Mouse (Mus musculus) intestine, postnatal 0 days (tissue): ENCODE measurements around the gene Gm813. TPM values are rescaled to one million over a fixed set of nuclear protein-coding genes. Genes with fewer than 3 reads are reported as not detected.
A peak's percentile ranks its signal among the peaks of the same experiment; 100 is the strongest.

Source experiments
- ATAC-seq: fragments of 200-750 bp; cut with Nextera tagmentation; 2 replicates; pipeline ENCODE4 v1.8.0; 2017; ENCODE audit warnings: mild to moderate bottlenecking, moderate TSS enrichment, moderate library complexity
- H3K27ac ChIP-seq: fragments of 300-500 bp; sonication (generic); 2 replicates; pipeline ENCODE4 v1.5.1; 2014; ENCODE audit warnings: mild to moderate bottlenecking, low read depth, low read length, moderate library complexity
- H3K27me3 ChIP-seq: fragments of 300-500 bp; sonication (generic); replicated peaks from 2 replicates; pipeline ENCODE4 v1.6.1; 2014; ENCODE audit warnings: low read length, mixed read lengths; ENCODE audit not compliant: control insufficient read depth, insufficient read depth
- H3K36me3 ChIP-seq: fragments of 300-500 bp; sonication (generic); 2 replicates; pipeline ENCODE4 v1.6.1; 2014; ENCODE audit warnings: mild to moderate bottlenecking, moderate library complexity; ENCODE audit not compliant: control insufficient read depth, insufficient read depth
- H3K4me1 ChIP-seq: fragments of 300-500 bp; sonication (generic); replicated peaks from 2 replicates; pipeline ENCODE4 v1.6.1; 2014; ENCODE audit warnings: antibody characterized with exemption, low read length, mixed read lengths; ENCODE audit not compliant: control insufficient read depth, insufficient read depth
- H3K4me2 ChIP-seq: fragments of 300-500 bp; sonication (generic); replicated peaks from 2 replicates; pipeline ENCODE4 v1.6.1; 2014; ENCODE audit warnings: low read depth, mild to moderate bottlenecking, moderate library complexity
- H3K4me3 ChIP-seq: fragments of 300-500 bp; sonication (generic); 2 replicates; pipeline ENCODE4 v1.5.1; 2014; ENCODE audit warnings: low read depth, low read length
- H3K9ac ChIP-seq: fragments of 300-500 bp; sonication (generic); 2 replicates; pipeline ENCODE4 v1.6.1; 2014; ENCODE audit warnings: mild to moderate bottlenecking, low read depth, low read length
- H3K9me3 ChIP-seq: fragments of 300-500 bp; sonication (generic); 2 replicates; pipeline ENCODE4 v1.6.1; 2016; ENCODE audit warnings: mixed run types; ENCODE audit not compliant: control insufficient read depth
- CTCF ChIP-seq: sonication (generic); IDR thresholded peaks from 2 replicates; pipeline ENCODE4 v1.5.1; 2016; ENCODE audit warnings: low read depth, mild to moderate bottlenecking, control low read depth, antibody characterized with exemption, moderate library complexity
- WGBS: fragments of 180-500 bp; shearing (Covaris S2); extraction: QIAGEN DNeasy Blood & Tissue Kit; methylation state at CpG from one replicate; pipeline ENCODE4 v1.1.7; 2014; 5-methylcytosine and 5-hydroxymethylcytosine counted together
- polyA plus RNA-seq: library from polyadenylated mRNA; unstranded; fragments of >200 nt; fragmentation: Nextera tagmentation; extraction: Ambion mirVana; gene quantifications from 2 replicates; pipeline ENCODE4 v1.2.1, GENCODE M21; 2015

Gene Gm813
- polyA plus RNA-seq, 1 experiment from 2014 or later, result not detected

GRCm38 (mm10) chr16:58629736-58630135 is 13.0 kb upstream of the Gm813 start:
- ATAC-seq, result no peak
- Histone ChIP-seq H3K9ac (no peak overlapping the region), H3K4me1 (no peaks in the 10 kb centered on the region), H3K27me3 (no peaks in the 10 kb centered on the region), H3K27ac (no peak overlapping the region), H3K36me3 (no peaks in the 10 kb centered on the region), H3K4me2 (no peak overlapping the region), H3K9me3 (no peaks in the 10 kb centered on the region), H3K4me3 (no peak overlapping the region)
- 60% methylated on average over 2 of the region's 2 CpGs for WGBS
- no peak for TF ChIP-seq CTCF

DNA sequence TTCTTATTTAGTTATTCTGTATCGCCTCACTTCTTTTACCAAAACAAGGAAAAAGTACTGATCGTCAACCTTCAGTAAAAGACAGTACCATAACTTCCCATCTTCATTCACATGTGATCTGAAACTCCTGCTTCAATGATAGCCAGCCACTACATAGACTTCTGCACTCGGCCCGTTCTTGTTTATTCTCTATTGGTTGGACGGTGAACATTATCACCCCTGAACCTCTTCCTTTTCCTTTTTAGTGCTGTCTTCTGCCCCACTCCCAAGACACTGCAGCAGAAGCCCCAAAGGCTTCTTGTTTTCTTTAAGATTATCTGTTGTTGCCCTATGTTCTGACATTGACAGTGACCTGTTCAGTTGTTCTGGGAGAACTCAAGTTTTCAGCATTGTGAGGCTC is 12.2 kb upstream of the Gm813 start:
- H3K27me3 ChIP-seq, result no peaks in the 10 kb centered on the region
- WGBS, result 85% methylated on average over 5 of the region's 5 CpGs
- no peak for TF ChIP-seq CTCF
- no peaks in the 10 kb centered on the region for H3K4me1 ChIP-seq
- ATAC-seq, result no peak
- no peaks in the 10 kb centered on the region for H3K9me3 ChIP-seq
- no peak overlapping the region for H3K4me2 ChIP-seq
- no peak overlapping the region for H3K4me3 ChIP-seq
- H3K36me3 ChIP-seq, result no peaks in the 10 kb centered on the region
- no peak overlapping the region for H3K9ac ChIP-seq
- no peak overlapping the region for H3K27ac ChIP-seq

GRCm38 (mm10) chr16:58628336-58628680 is 11.5 kb upstream of the Gm813 start:
- H3K36me3 ChIP-seq, result no peaks in the 10 kb centered on the region
- H3K9me3 ChIP-seq, result no peaks in the 10 kb centered on the region
- no peak overlapping the region for H3K9ac ChIP-seq
- H3K27ac ChIP-seq, result no peak overlapping the region
- ATAC-seq, result no peak
- H3K4me2 ChIP-seq, result no peak overlapping the region
- no peaks in the 10 kb centered on the region for H3K4me1 ChIP-seq
- H3K27me3 ChIP-seq, result no peaks in the 10 kb centered on the region
- H3K4me3 ChIP-seq, result no peak overlapping the region
- WGBS, result 100% methylated on average over 2 of the region's 2 CpGs
- no peak for TF ChIP-seq CTCF

DNA sequence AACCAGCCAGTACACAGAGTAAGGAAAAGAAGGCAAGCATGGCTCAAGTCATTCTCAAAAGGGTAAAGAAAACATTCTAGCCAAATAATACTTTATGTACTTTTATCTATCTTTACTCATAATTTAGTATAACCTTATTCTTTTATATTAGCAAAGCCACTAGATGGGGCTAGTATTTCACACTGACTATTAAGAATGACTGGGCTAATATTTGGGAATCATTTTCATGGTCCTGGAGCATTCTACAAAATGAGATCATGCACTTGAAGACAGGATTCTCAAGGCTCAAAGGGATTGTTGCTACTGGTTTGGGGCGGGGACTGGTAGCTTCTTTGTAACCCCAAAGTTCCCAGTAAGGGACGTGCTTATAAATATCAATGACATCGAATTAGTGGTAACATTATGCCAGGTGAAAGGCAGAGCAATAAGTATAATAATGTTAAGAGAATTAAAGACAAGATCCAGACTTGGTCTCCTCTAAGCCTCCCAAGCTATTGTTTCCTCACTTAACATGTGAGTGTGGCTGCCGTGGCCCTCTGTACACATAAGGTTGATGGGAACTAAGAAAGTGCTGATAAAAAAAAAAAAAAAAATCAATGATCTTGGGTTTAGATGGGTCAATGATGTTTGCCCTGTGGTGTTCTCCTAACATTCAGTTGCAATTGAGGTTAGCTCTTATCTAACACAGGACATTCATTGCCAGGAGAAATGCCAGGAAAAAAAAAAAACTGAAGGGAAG is 11.0 kb upstream of the Gm813 start:
- no peak overlapping the region for H3K9ac ChIP-seq
- H3K4me1 ChIP-seq, result no peaks in the 10 kb centered on the region
- no peaks in the 10 kb centered on the region for H3K9me3 ChIP-seq
- no peak overlapping the region for H3K4me3 ChIP-seq
- ATAC-seq, result no peak
- H3K27ac ChIP-seq, result no peak overlapping the region
- WGBS, result 85% methylated on average over 4 of the region's 4 CpGs
- H3K36me3 ChIP-seq, result no peaks in the 10 kb centered on the region
- no peak overlapping the region for H3K4me2 ChIP-seq
- peak; percentile 56 for TF ChIP-seq CTCF
- no peaks in the 10 kb centered on the region for H3K27me3 ChIP-seq

GRCm38 (mm10) chr16:58623944-58624343 is 7.2 kb upstream of the Gm813 start:
- Histone ChIP-seq H3K36me3 (no peaks in the 10 kb centered on the region), H3K27ac (no peak overlapping the region), H3K27me3 (no peaks in the 10 kb centered on the region), H3K9me3 (no peaks in the 10 kb centered on the region), H3K4me3 (no peak overlapping the region), H3K9ac (no peak overlapping the region), H3K4me2 (no peak overlapping the region), H3K4me1 (no peaks in the 10 kb centered on the region)
- ATAC-seq, result no peak
- WGBS, result 75% methylated on average over 6 of the region's 6 CpGs
- peak; percentile 84 for TF ChIP-seq CTCF

GRCm38 (mm10) chr16:58623114-58623513 is 6.3 kb upstream of the Gm813 start:
- ATAC-seq, result no peak
- H3K9ac ChIP-seq, result no peak overlapping the region
- H3K4me3 ChIP-seq, result no peak overlapping the region
- H3K27ac ChIP-seq, result no peak overlapping the region
- no peak overlapping the region for H3K4me2 ChIP-seq
- no peaks in the 10 kb centered on the region for H3K36me3 ChIP-seq
- no peaks in the 10 kb centered on the region for H3K9me3 ChIP-seq
- no peaks in the 10 kb centered on the region for H3K27me3 ChIP-seq
- TF ChIP-seq CTCF, result no peak
- no peaks in the 10 kb centered on the region for H3K4me1 ChIP-seq
- WGBS, result 57% methylated on average over 4 of the region's 4 CpGs

GRCm38 (mm10) chr16:58622377-58622776 is 5.6 kb upstream of the Gm813 start:
- Histone ChIP-seq H3K9ac (no peak overlapping the region), H3K36me3 (no peaks in the 10 kb centered on the region), H3K4me2 (no peak overlapping the region), H3K4me3 (no peak overlapping the region), H3K27ac (no peak overlapping the region), H3K9me3 (no peaks in the 10 kb centered on the region), H3K4me1 (no peaks in the 10 kb centered on the region), H3K27me3 (no peaks in the 10 kb centered on the region)
- 76% methylated on average over 3 of the region's 3 CpGs for WGBS
- no peak for TF ChIP-seq CTCF
- ATAC-seq, result no peak
